Comparison of ENCODE assay signal across 30 mouse cellular contexts in genomic region chr2:137363006-137363405, GRCm38 (mm10).
DNase-seq lines count a peak whose midpoint lies in the region; ATAC-seq and TF ChIP-seq lines count a peak whose summit lies in the region.
"Had no signal": no experiment of that assay in that cellular context is flagged by ENCODE, and none has a peak within 500 bp of the region (broad histone marks: within the 10 kb centered on the region; RNA-seq: fewer than 3 reads in every experiment).

No protein-coding gene starts in this region.

- DNase-seq in adrenal gland, adult 2 months = peak; percentile 42
- no peak for DNase-seq in adrenal gland, postnatal 4 days (ENCODE audit: low spot score in 2 of 2)
- peak; percentile 8 for DNase-seq in liver, adult 2 months (ENCODE audit: extremely low read depth, low read depth, low spot score)
- DNase-seq in liver, embryonic 11.5 days (ENCODE audit: low spot score) = no peak
- peak; percentile 25 for DNase-seq in adrenal gland, postnatal 10 days
- peak; percentile 4 for DNase-seq in skeletal muscle tissue, adult 2 months (ENCODE audit: low read depth, low spot score)
- no peak for DNase-seq in MN1 (ENCODE audit: low spot score)
- DNase-seq: cerebellum, adult 11 months; cerebellum, adult 9-10 months; embryo, embryonic 11 days; gastrocnemius, postnatal 10 days; heart, postnatal 36 days; kidney, adult 8-10 months; kidney, postnatal 10 days; layer of hippocampus, adult 9-11 months; liver, embryonic 13.5 days; lung, adult 18-20 months; lung, postnatal 36 days; right cerebral cortex, postnatal 4 days; thymus, postnatal 4 days had no signal

- H3K79me2 ChIP-seq in liver, adult 2 months (ENCODE audit: control insufficient read depth, insufficient read depth, low read length) = no peaks in the 10 kb centered on the region

- no peaks in the 10 kb centered on the region for H3K9me3 ChIP-seq in liver, embryonic 11.5 days (ENCODE audit: control insufficient read depth, low read length)
- H3K9me3 ChIP-seq: embryonic facial prominence, embryonic 13.5 days; heart, embryonic 10.5 days; heart, embryonic 15.5 days; hindbrain, embryonic 12.5 days; intestine, embryonic 15.5 days; limb, embryonic 12.5 days; liver, embryonic 13.5 days; neural tube, embryonic 13.5 days had no signal

- H3K27ac ChIP-seq in liver, adult 2 months (replicated peaks; ENCODE audit: insufficient read depth, low read depth, low read length) = no peak overlapping the region
- H3K27ac ChIP-seq in liver, embryonic 11.5 days (ENCODE audit: low read depth, low read length) = no peak overlapping the region
- H3K27ac ChIP-seq: embryonic facial prominence, embryonic 13.5 days; heart, embryonic 10.5 days; heart, embryonic 15.5 days; hindbrain, embryonic 12.5 days; hindbrain, postnatal 0 days; intestine, embryonic 15.5 days; limb, embryonic 12.5 days; liver, embryonic 13.5 days; neural tube, embryonic 13.5 days had no signal

- no peak for TF ChIP-seq POLR2A in liver, adult 2 months (IDR thresholded peaks at IDR 0.05; ENCODE audit: extremely low read depth, insufficient read depth, low read length)

- TF ChIP-seq CTCF in liver, adult 2 months (IDR thresholded peaks at IDR 0.05; ENCODE audit: low read depth, low read length) = no peak

- H3K4me2 ChIP-seq in liver, embryonic 11.5 days = no peak overlapping the region
- H3K4me2 ChIP-seq: embryonic facial prominence, embryonic 13.5 days; heart, embryonic 15.5 days; hindbrain, embryonic 12.5 days; intestine, embryonic 15.5 days; limb, embryonic 12.5 days; liver, embryonic 13.5 days; midbrain, embryonic 11.5 days; neural tube, embryonic 13.5 days had no signal

- no peaks in the 10 kb centered on the region for H3K4me1 ChIP-seq in liver, adult 2 months (ENCODE audit: control insufficient read depth, insufficient read depth, low read length)
- no peaks in the 10 kb centered on the region for H3K4me1 ChIP-seq in liver, embryonic 11.5 days (replicated peaks; ENCODE audit: control insufficient read depth, insufficient read depth, low read length)
- H3K4me1 ChIP-seq: embryonic facial prominence, embryonic 13.5 days; heart, embryonic 10.5 days; heart, embryonic 15.5 days; hindbrain, embryonic 12.5 days; intestine, embryonic 15.5 days; limb, embryonic 12.5 days; liver, embryonic 13.5 days; neural tube, embryonic 13.5 days had no signal

- no peaks in the 10 kb centered on the region for H3K27me3 ChIP-seq in liver, adult 2 months (ENCODE audit: control insufficient read depth, insufficient read depth, low read length)
- no peaks in the 10 kb centered on the region for H3K27me3 ChIP-seq in liver, embryonic 11.5 days (replicated peaks; ENCODE audit: control insufficient read depth, insufficient read depth, low read length)
- H3K27me3 ChIP-seq: embryonic facial prominence, embryonic 13.5 days; heart, embryonic 15.5 days; hindbrain, embryonic 12.5 days; intestine, embryonic 15.5 days; limb, embryonic 12.5 days; liver, embryonic 13.5 days; neural tube, embryonic 13.5 days had no signal

- ATAC-seq in liver, embryonic 11.5 days (replicated peaks; ENCODE audit: low FRiP score) = no peak
- ATAC-seq: forebrain, embryonic 16.5 days; hindbrain, postnatal 0 days; intestine, embryonic 15.5 days had no signal

- 75% methylated on average over 2 of the region's 2 CpGs for WGBS in liver, adult 2 months
- WGBS in liver, embryonic 11.5 days = 85% methylated on average over 2 of the region's 2 CpGs

- no peaks in the 10 kb centered on the region for H3K36me3 ChIP-seq in liver, adult 2 months (ENCODE audit: control insufficient read depth, insufficient read depth, low read length)
- no peaks in the 10 kb centered on the region for H3K36me3 ChIP-seq in liver, embryonic 11.5 days (ENCODE audit: control insufficient read depth, insufficient read depth, low read length)
- H3K36me3 ChIP-seq: embryonic facial prominence, embryonic 13.5 days; heart, embryonic 10.5 days; heart, embryonic 15.5 days; hindbrain, embryonic 12.5 days; intestine, embryonic 15.5 days; limb, embryonic 12.5 days; liver, embryonic 13.5 days; neural tube, embryonic 13.5 days had no signal

- no peak overlapping the region for H3K9ac ChIP-seq in liver, adult 2 months (ENCODE audit: low read depth, low read length)
- H3K9ac ChIP-seq in liver, embryonic 11.5 days (ENCODE audit: low read depth, low read length) = no peak overlapping the region
- H3K9ac ChIP-seq: embryonic facial prominence, embryonic 13.5 days; heart, embryonic 15.5 days; hindbrain, embryonic 12.5 days; intestine, embryonic 15.5 days; limb, embryonic 12.5 days; liver, embryonic 13.5 days; neural tube, embryonic 13.5 days had no signal

- H3K4me3 ChIP-seq in liver, adult 2 months (ENCODE audit: insufficient read depth, low read depth, low read length) = no peak overlapping the region
- no peak overlapping the region for H3K4me3 ChIP-seq in liver, embryonic 11.5 days (ENCODE audit: low read depth, low read length)
- H3K4me3 ChIP-seq: embryonic facial prominence, embryonic 13.5 days; heart, embryonic 10.5 days; heart, embryonic 15.5 days; hindbrain, embryonic 12.5 days; intestine, embryonic 15.5 days; limb, embryonic 12.5 days; liver, embryonic 13.5 days; neural tube, embryonic 13.5 days had no signal

Comparison
In these comparisons a context has a peak if more than half of its experiments do, and no peak if none do; other contexts are left out.
1. DNase-seq: peak in adrenal gland, adult 2 months (single experiment), liver, adult 2 months (single experiment), adrenal gland, postnatal 10 days (single experiment) and skeletal muscle tissue, adult 2 months (single experiment); none in adrenal gland, postnatal 4 days (0 of 2), liver, embryonic 11.5 days (single experiment) and MN1 (single experiment).